Mouse (Mus musculus) heart, postnatal 25 days (tissue): ENCODE measurements at regions not wholly inside any gene's neighbourhood (a gene's known extent, or its start where the extent isn't known, plus 50 kb on each side); places are given as distances from the start of the nearest gene placed in this dataset. TPM values are rescaled to one million over a fixed set of nuclear protein-coding genes. Genes with fewer than 3 reads are reported as not detected.
"Not testable (repeated sequence)": the region's sequence is repeated elsewhere in the genome, so short reads cannot be mapped to it uniquely, and the experiment has no call there.

Source experiments
- DNase-seq: peaks from one replicate; pipeline ENCODE4 v3.0.0; 2022; ENCODE audit warnings: low spot score
- intact Hi-C: fragments of 180-260 bp; cut with DNase I; formaldehyde crosslinking; loops from one replicate; pipeline ENCODE4 v1.15.1; 2025
- microRNA-seq: library from miRNA; unstranded; fragments of <30 nt; microRNA quantifications from one replicate; pipeline ENCODE4 v1.2.0, GENCODE M21; 2022

- intact Hi-C loops: no loop called here
Measured at GRCm38 (mm10) chr5:13847571-13847970, 56.2 kb downstream of the Speer3 start.

GRCm38 (mm10) chr5:13880236-13880635, 88.8 kb downstream of the Speer3 start:
- DNase-seq: not testable (repeated sequence)
- intact Hi-C loops: loop anchor here (5.0 kb wide), 1 partner anchor 43 kb away; no protein-coding TSS in a partner anchor

More at GRCm38 (mm10) chr5:13847571-13847970, 56.2 kb downstream of the Speer3 start:
- DNase-seq: no peak

GRCm38 (mm10) chr5:13888415-13888814, 97.0 kb downstream of the Speer3 start:
- intact Hi-C loops: no loop called here
- DNase-seq: no peak

- intact Hi-C loops: no loop called here
- no peak for DNase-seq
Measured at GRCm38 (mm10) chr5:13908257-13908656, 116.8 kb upstream of the Sema3e start.

GRCm38 (mm10) chr5:13917355-13917754, 107.7 kb upstream of the Sema3e start:
- intact Hi-C loops: no loop called here

GRCm38 (mm10) chr5:13922295-13922694, 102.8 kb upstream of the Sema3e start:
- DNase-seq: no peak
- intact Hi-C loops: no loop called here

More at GRCm38 (mm10) chr5:13917355-13917754, 107.7 kb upstream of the Sema3e start:
- DNase-seq: no peak

- intact Hi-C loops: no loop called here
- no peak for DNase-seq
Measured at GRCm38 (mm10) chr5:13931011-13931410, 94.1 kb upstream of the Sema3e start.

GRCm38 (mm10) chr5:13951346-13951745, 73.7 kb upstream of the Sema3e start:
- no peak for DNase-seq
- intact Hi-C loops: no loop called here

- intact Hi-C loops: no loop called here
- no peak for DNase-seq
Measured at GRCm38 (mm10) chr5:13955616-13956015, 69.5 kb upstream of the Sema3e start.

- no peak for DNase-seq
- intact Hi-C loops: no loop called here
Measured at GRCm38 (mm10) chr5:13959575-13959974, 65.5 kb upstream of the Sema3e start.

- intact Hi-C loops: no loop called here
Measured at GRCm38 (mm10) chr5:13965901-13966300, 59.2 kb upstream of the Sema3e start.

GRCm38 (mm10) chr5:13974664-13975063, 50.4 kb upstream of the Sema3e start:
- intact Hi-C loops: no loop called here
- DNase-seq: no peak

More at GRCm38 (mm10) chr5:13965901-13966300, 59.2 kb upstream of the Sema3e start:
- no peak for DNase-seq

Small RNA genes in the stretch of these regions (microRNA-seq; reads per million reads assigned to microRNA genes)
- not detected for gene Gm24054
